Mouse (Mus musculus): ENCODE measurements around the gene Neil3.

- TF ChIP-seq POLR2A (IDR thresholded peaks at IDR 0.05; ENCODE audit: extremely low read depth, insufficient read depth, low read length) (no peak), CTCF (IDR thresholded peaks at IDR 0.05; ENCODE audit: extremely low read depth, insufficient read depth, low read length) (no peak)
Observed at GRCm38 (mm10) chr8:53591777-53592176, 47.1 kb downstream of the Neil3 start.

Data from cortical plate, adult 2 months (tissue).